Mouse (Mus musculus) cortical plate, adult 2 months (tissue): ENCODE data around the gene Grn.

Experiments
- CTCF ChIP-seq: fragments of 200-500 bp; IDR thresholded peaks from 2 replicates; pipeline ENCODE4 v1.5.1; 2011; ENCODE audit warnings: mild to moderate bottlenecking, control low read depth, low read length; ENCODE audit not compliant: insufficient read depth; ENCODE audit errors: extremely low read depth
- POLR2A ChIP-seq: fragments of 200-500 bp; IDR thresholded peaks from 2 replicates; pipeline ENCODE4 v1.6.1; 2011; ENCODE audit warnings: mild to moderate bottlenecking, low read length, control low read depth; ENCODE audit not compliant: insufficient read depth; ENCODE audit errors: extremely low read depth

GRCm38 (mm10) chr11:102393719-102394420 is 36.2 kb upstream of the Grn start:
- TF ChIP-seq CTCF (no peak), POLR2A (peak; percentile 33; the same call in 1 of the 2 replicates)
